Mouse (Mus musculus): ENCODE measurements around the gene Tmod1. TPM values are rescaled to one million over a fixed set of nuclear protein-coding genes. Genes with fewer than 3 reads are reported as not detected.
A peak's percentile ranks its signal among the peaks of the same experiment; 100 is the strongest.

Gene Tmod1
- polyA plus RNA-seq, 1 experiment from 2014 or later, result 52.5 TPM

DNA sequence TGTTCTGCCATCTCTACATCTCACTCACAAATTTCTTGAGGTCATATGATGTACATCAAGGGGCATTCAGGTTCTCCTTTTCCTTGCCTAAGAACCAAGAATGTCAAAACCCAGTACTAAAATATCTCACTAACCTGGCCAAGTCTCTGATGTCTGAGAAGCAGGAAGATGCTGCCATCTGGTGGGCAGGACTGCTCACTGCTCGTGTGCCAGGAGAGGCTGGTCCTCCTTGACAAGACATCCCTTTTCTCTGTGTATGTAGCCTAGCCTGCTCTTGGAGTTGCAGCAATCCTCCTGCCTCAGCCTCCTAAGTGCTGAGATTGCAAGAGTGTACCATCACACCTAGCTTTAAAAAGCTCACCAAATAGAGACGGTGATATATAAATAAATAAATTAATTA is 87.8 kb downstream of the Tmod1 start:
- no peak overlapping the region for H3K9ac ChIP-seq (ENCODE audit: low read depth, low read length)
- no peak; the same call in 1 of the 2 replicates for ATAC-seq (ENCODE audit: low read depth)
- no peaks in the 10 kb centered on the region for H3K27me3 ChIP-seq (ENCODE audit: control insufficient read depth, insufficient read depth, low read depth, low read length)
- no peak overlapping the region for H3K27ac ChIP-seq (ENCODE audit: low read length)
- H3K4me1 ChIP-seq (ENCODE audit: control insufficient read depth, low read depth, low read length), result no peaks in the 10 kb centered on the region
- WGBS (ENCODE audit: insufficient replicate concordance), result 39% methylated on average over 2 of the region's 2 CpGs
- no peaks in the 10 kb centered on the region for H3K9me3 ChIP-seq (replicated peaks; ENCODE audit: control insufficient read depth, low read length)
- H3K4me3 ChIP-seq (ENCODE audit: low read depth, low read length), result no peak overlapping the region
- peaks cover 21% of the 10 kb centered on the region for H3K36me3 ChIP-seq (ENCODE audit: control insufficient read depth, insufficient read depth)
- H3K4me2 ChIP-seq (ENCODE audit: low read depth, low read length), result no peak overlapping the region

DNA sequence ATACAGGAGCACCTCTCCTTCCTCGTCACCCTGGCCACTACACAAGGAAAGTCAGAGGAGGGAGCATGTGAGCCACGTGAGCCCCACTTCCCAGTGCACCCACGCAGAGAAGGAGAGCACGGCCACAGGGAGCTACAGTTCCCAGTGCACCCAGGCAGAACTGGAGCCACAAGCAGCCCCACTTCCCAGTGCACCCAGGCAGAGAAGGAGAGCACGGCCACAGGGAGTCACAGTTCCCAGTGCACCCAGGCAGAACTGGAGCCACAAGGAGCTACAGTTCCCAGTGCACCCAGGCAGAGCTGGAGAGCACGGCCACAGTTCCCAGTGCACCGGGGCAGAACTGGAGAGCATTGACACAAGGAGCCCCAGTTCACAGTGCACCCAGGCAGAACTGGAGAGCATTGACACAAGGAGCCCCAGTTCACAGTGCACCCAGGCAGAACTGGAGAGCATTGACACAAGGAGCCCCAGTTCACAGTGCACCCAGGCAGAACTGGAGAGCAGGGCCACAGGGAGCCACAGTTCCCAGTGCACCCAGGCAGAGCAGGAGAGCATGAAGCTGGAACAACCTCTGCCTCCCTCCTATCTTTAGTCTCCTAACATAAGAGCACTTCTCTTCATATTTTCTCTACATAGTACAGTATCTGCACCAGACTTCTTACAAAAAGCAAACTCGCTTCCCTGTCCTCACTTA is 90.7 kb downstream of the Tmod1 start:
- no peaks in the 10 kb centered on the region for H3K9me3 ChIP-seq (replicated peaks; ENCODE audit: control insufficient read depth, low read length)
- ATAC-seq (ENCODE audit: low read depth), result no peak
- no peak overlapping the region for H3K4me2 ChIP-seq (ENCODE audit: low read depth, low read length)
- H3K27ac ChIP-seq (ENCODE audit: low read length), result no peak overlapping the region
- no peak overlapping the region for H3K9ac ChIP-seq (ENCODE audit: low read depth, low read length)
- H3K4me3 ChIP-seq (ENCODE audit: low read depth, low read length), result no peak overlapping the region
- H3K36me3 ChIP-seq (ENCODE audit: control insufficient read depth, insufficient read depth), result peaks cover 23% of the 10 kb centered on the region
- no peaks in the 10 kb centered on the region for H3K27me3 ChIP-seq (ENCODE audit: control insufficient read depth, insufficient read depth, low read depth, low read length)
- 83% methylated on average over 8 of the region's 8 CpGs for WGBS (ENCODE audit: insufficient replicate concordance)
- no peaks in the 10 kb centered on the region for H3K4me1 ChIP-seq (ENCODE audit: control insufficient read depth, low read depth, low read length)

DNA sequence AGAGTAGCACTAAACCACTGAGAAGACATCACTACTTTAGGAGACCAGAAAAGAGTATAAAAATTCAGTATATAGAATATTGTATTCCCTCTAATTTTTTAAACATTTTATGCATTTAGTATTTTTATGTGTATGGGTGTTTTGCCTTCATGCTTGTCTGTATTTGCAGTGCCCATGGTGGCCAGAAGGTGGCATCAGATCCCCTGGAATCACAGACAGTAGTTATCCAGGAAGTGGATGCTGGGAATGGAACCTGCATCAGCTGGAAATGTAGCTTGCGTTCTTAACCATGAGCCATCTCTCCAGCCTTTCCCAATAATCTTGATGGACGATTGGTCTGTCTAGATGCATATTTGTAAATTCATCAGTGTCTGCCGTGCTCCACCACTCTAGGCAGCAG is 91.5 kb downstream of the Tmod1 start:
- Histone ChIP-seq H3K36me3 (ENCODE audit: control insufficient read depth, insufficient read depth) (peaks cover 23% of the 10 kb centered on the region), H3K9me3 (replicated peaks; ENCODE audit: control insufficient read depth, low read length) (no peaks in the 10 kb centered on the region)
- 59% methylated on average over 3 of the region's 3 CpGs for WGBS (ENCODE audit: insufficient replicate concordance)

DNA sequence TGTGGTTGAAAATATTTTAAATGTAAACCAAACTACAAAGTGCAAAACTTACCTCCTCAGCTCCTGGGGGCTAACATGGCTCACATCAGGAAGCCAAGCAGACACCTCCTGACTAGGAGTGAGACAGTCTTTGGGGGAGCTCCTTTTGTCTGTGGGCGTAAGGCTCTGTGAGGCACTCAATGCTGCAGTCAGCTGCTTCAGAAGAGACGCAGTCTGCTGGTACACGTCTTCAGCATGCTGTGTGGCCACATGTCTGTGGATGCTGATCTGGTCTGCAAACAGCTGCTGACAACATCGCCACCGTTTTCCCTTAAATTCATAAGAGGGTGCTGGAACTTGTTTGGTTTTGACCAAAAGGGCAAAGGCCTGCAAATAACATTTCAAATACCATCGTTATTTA is 93.1 kb downstream of the Tmod1 start:
- WGBS (ENCODE audit: insufficient replicate concordance), result 84% methylated on average over 6 of the region's 6 CpGs
- peaks cover 23% of the 10 kb centered on the region for H3K36me3 ChIP-seq (ENCODE audit: control insufficient read depth, insufficient read depth)

More for the DNA sequence above, 91.5 kb downstream of the Tmod1 start:
- H3K4me3 ChIP-seq (ENCODE audit: low read depth, low read length), result no peak overlapping the region
- H3K27me3 ChIP-seq (ENCODE audit: control insufficient read depth, insufficient read depth, low read depth, low read length), result no peaks in the 10 kb centered on the region
- no peak for ATAC-seq (ENCODE audit: low read depth)
- no peak overlapping the region for H3K4me2 ChIP-seq (ENCODE audit: low read depth, low read length)
- H3K9ac ChIP-seq (ENCODE audit: low read depth, low read length), result no peak overlapping the region
- no peak overlapping the region for H3K27ac ChIP-seq (ENCODE audit: low read length)
- no peaks in the 10 kb centered on the region for H3K4me1 ChIP-seq (ENCODE audit: control insufficient read depth, low read depth, low read length)

DNA sequence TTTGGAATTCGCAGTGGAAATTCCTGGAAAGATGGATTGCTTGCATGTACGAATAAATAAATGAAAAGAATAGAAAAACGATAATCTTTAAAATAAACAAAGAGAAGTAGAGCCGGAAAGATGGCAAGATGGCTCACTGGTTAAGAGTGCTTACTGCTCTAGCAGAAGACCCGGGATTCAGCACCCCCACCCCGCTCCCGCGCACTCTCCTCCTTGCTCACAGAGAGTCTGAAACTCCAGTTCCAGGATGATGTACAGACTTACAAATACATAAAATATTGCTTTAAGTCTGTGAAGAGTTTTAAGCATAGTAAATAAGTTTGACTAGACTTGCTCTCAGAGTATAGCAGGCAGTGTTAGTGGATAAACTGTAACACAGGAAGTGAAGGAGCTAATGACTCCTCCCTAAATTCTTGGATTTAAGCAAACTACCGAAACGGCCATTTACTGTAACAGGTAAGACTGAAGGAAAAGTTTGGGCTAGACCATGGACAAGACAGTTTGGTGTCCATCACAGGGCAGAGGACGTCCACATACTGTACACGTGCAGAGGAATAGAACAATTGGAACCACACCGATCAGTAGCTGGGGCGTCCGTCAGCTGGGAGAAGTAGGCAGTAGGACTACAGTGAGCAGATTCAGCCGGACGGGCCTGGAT is 99.0 kb downstream of the Tmod1 start:
- Histone ChIP-seq H3K27ac (ENCODE audit: low read length) (peak overlapping the region; percentile 94), H3K9me3 (replicated peaks; ENCODE audit: control insufficient read depth, low read length) (no peaks in the 10 kb centered on the region), H3K9ac (ENCODE audit: low read depth, low read length) (peak overlapping the region; percentile 91), H3K4me2 (ENCODE audit: low read depth, low read length) (peak overlapping the region; percentile 86), H3K36me3 (ENCODE audit: control insufficient read depth, insufficient read depth) (peaks cover 4% of the 10 kb centered on the region), H3K4me3 (ENCODE audit: low read depth, low read length) (peak overlapping the region; percentile 82), H3K27me3 (ENCODE audit: control insufficient read depth, insufficient read depth, low read depth, low read length) (no peaks in the 10 kb centered on the region), H3K4me1 (ENCODE audit: control insufficient read depth, low read depth, low read length) (peaks cover 20% of the 10 kb centered on the region)
- ATAC-seq (ENCODE audit: low read depth), result peak; percentile 44
- WGBS (ENCODE audit: insufficient replicate concordance), result 6% methylated on average over 17 of the region's 17 CpGs

More for the DNA sequence above, 93.1 kb downstream of the Tmod1 start:
- no peak overlapping the region for H3K4me2 ChIP-seq (ENCODE audit: low read depth, low read length)
- no peak for ATAC-seq (ENCODE audit: low read depth)
- H3K9ac ChIP-seq (ENCODE audit: low read depth, low read length), result no peak overlapping the region
- H3K9me3 ChIP-seq (replicated peaks; ENCODE audit: control insufficient read depth, low read length), result no peaks in the 10 kb centered on the region
- no peaks in the 10 kb centered on the region for H3K27me3 ChIP-seq (ENCODE audit: control insufficient read depth, insufficient read depth, low read depth, low read length)
- no peak overlapping the region for H3K4me3 ChIP-seq (ENCODE audit: low read depth, low read length)
- no peaks in the 10 kb centered on the region; the same call in 1 of the 2 replicates for H3K4me1 ChIP-seq (ENCODE audit: control insufficient read depth, low read depth, low read length)
- no peak overlapping the region for H3K27ac ChIP-seq (ENCODE audit: low read length)

DNA sequence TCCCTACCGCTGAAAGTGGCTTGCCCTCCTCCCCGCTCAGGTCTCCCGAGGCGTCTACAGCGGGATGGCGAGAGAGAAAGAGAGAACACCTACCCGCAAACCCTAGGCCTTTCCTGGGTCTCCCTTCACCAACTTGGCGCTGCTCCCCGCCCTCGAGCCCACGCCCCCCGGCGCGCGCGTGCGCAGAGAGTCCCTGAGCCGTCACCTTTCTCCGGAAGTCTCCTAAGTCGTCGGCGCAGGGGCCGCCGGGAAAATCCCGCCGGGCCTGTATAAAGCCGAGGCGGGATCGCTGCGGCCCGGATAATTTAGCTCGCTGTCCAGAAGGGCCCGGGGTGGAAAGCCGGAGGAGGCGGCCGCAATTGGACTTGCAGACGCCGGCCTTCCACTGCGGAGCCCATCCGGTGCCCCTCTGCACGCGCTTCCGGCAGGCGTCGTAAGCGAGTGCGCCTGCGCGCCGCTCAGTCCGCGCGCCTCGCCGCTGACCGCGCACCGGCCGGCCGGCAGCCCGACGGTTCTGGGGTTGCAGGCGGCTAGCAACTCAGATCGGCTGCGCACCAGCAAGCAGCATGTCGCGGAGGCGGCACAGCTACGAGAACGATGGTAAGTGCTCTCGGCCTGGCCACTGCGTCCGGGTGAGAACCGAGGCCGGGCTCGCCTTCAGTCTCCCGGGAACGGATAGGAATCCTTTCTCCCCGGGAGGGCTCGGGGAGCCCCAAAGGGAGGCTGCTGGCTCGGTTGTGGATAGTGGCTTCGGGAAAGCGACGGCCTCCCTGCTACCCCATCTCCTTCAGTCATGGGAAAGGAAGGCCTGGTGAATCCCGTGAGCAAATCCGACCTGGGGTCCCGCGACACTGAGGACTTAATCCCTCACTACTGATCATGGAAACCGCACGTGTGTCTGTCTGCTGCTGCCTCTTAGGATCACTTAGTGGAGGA is 99.8 kb downstream of the Tmod1 start, which contains the start of the genes Ncbp1 and Tstd2:
Gene Ncbp1 (plus strand): TSS at position 327 of the 936 bp plus-strand sequence.
Gene Tstd2 (minus strand): TSS at position 408 of the 936 bp plus-strand sequence.
- H3K4me1 ChIP-seq (ENCODE audit: control insufficient read depth, low read depth, low read length), result peaks cover 20% of the 10 kb centered on the region
- peak within 1 kb of the TSS; percentile 86 for H3K4me2 ChIP-seq (ENCODE audit: low read depth, low read length)
- H3K27ac ChIP-seq (ENCODE audit: low read length), result peak within 1 kb of the TSS; percentile 94
- H3K4me3 ChIP-seq (ENCODE audit: low read depth, low read length), result peak within 1 kb of the TSS; percentile 82
- no peaks in the 10 kb centered on the region for H3K27me3 ChIP-seq (ENCODE audit: control insufficient read depth, insufficient read depth, low read depth, low read length)
- H3K9me3 ChIP-seq (replicated peaks; ENCODE audit: control insufficient read depth, low read length), result no peaks in the 10 kb centered on the region
- peaks cover 3% of the 10 kb centered on the region for H3K36me3 ChIP-seq (ENCODE audit: control insufficient read depth, insufficient read depth)
- WGBS (ENCODE audit: insufficient replicate concordance), result under 1% methylated on average over 80 of the region's 90 CpGs
- peak; percentile 86 for ATAC-seq (ENCODE audit: low read depth)
- peak within 1 kb of the TSS; percentile 91 for H3K9ac ChIP-seq (ENCODE audit: low read depth, low read length)

DNA sequence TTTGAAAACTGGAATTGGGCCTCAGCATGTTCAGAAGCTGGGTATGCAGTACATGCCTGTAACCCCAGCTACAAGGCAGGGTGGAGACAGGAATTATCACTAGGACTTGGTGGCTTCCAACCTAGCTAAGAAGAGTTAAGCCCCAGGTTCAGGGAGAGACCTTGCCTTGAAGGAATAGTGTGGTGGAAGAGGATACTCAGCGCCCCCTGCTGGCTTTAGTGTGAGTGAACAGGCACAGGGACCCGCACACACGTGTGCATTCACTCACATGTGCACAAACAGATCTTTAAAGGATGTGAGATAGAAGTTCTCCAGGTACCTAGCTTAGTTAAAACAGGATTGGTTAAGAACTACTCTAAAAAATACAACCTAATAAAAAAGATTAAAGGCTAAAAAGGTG is 105.6 kb downstream of the Tmod1 start:
- Histone ChIP-seq H3K4me3 (ENCODE audit: low read depth, low read length) (no peak overlapping the region), H3K36me3 (ENCODE audit: control insufficient read depth, insufficient read depth) (peaks cover 4% of the 10 kb centered on the region; the same call in 1 of the 2 replicates), H3K9me3 (replicated peaks; ENCODE audit: control insufficient read depth, low read length) (no peaks in the 10 kb centered on the region), H3K27me3 (ENCODE audit: control insufficient read depth, insufficient read depth, low read depth, low read length) (no peaks in the 10 kb centered on the region), H3K4me2 (ENCODE audit: low read depth, low read length) (no peak overlapping the region), H3K9ac (ENCODE audit: low read depth, low read length) (no peak overlapping the region), H3K4me1 (ENCODE audit: control insufficient read depth, low read depth, low read length) (peaks cover 13% of the 10 kb centered on the region), H3K27ac (ENCODE audit: low read length) (no peak overlapping the region)
- 66% methylated on average over 3 of the region's 3 CpGs for WGBS (ENCODE audit: insufficient replicate concordance)
- no peak for ATAC-seq (ENCODE audit: low read depth)

DNA sequence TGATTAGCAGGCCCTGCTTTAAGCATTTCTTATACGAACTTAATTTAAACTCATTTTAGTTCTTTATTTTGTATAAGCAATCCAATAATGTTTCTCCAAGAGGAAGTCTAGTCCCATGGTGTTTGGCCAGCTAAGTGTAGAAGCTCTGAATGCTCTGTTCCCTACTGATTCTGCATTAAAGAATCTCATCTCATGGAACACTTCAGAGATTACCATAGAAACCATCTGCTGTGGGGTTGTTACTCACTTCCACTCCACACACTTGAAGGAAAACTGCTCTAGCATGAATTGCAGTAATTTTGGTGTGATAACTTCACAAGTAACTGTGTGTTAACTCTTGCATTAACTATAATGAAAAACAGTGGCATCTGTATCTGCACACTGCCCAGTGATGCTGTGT is 108.1 kb downstream of the Tmod1 start:
- no peak overlapping the region for H3K4me3 ChIP-seq (ENCODE audit: low read depth, low read length)
- no peaks in the 10 kb centered on the region; the same call in none of the 2 replicates for H3K4me1 ChIP-seq (ENCODE audit: control insufficient read depth, low read depth, low read length)
- no peaks in the 10 kb centered on the region for H3K9me3 ChIP-seq (replicated peaks; ENCODE audit: control insufficient read depth, low read length)
- H3K9ac ChIP-seq (ENCODE audit: low read depth, low read length), result no peak overlapping the region
- no peaks in the 10 kb centered on the region for H3K27me3 ChIP-seq (ENCODE audit: control insufficient read depth, insufficient read depth, low read depth, low read length)
- H3K36me3 ChIP-seq (ENCODE audit: control insufficient read depth, insufficient read depth), result peaks cover 14% of the 10 kb centered on the region; the same call in 1 of the 2 replicates
- no peak for ATAC-seq (ENCODE audit: low read depth)
- WGBS (ENCODE audit: insufficient replicate concordance), result 81% methylated on average over 1 of the region's 1 CpGs
- no peak overlapping the region for H3K4me2 ChIP-seq (ENCODE audit: low read depth, low read length)
- no peak overlapping the region for H3K27ac ChIP-seq (ENCODE audit: low read length)

Measured in liver, embryonic 16.5 days (tissue).